Mouse (Mus musculus) testis, postnatal 10 days (tissue): ENCODE data around the gene Sh2d4b.

ENCODE experiments used
- DNase-seq: peaks from one replicate; pipeline ENCODE4 v3.0.0; 2021; ENCODE audit warnings: low spot score

Gene Sh2d4b

DNA sequence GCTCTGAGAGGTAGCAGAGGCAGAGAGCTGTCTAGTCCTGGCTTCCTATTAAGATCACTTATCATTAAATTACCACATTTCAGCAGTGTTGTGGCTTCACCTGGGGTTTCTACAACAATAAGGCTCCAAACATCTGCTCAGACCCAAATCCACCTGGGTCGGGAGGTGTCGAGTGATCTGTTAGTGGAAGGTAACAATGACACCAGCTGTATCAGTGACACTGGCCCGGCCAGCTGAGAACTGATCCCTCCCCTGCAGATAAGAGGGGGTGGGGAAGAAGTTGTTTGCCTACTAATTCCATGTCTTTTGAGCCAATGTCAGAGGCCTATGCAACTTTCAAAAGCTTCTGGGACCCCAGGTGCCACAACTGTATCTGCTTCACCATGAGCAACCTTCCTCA is at the start of gene Sh2d4b:
Gene Sh2d4b (minus strand): TSS at position 71 of the 400 bp plus-strand sequence.
- no peak for DNase-seq

DNA sequence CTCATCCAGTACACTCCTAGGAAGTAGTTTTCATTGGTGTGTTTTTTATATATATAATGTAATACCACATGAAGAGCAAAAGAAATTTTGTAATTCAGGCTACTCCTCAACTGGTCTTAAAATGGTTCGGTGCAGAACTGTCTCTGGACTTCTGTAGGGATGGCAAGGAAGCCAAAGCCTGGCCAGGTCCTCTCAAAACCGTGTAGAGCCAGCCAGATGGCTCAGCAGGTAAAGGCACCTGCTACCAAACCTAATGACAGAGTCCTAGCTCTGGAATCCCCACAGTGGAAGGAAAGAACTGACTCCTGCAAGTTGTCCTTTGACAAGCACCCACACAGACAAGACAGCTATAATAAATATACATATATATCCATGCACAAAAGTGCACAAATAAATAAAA is 49.4 kb upstream of the Sh2d4b start:
- no peak for DNase-seq

DNA sequence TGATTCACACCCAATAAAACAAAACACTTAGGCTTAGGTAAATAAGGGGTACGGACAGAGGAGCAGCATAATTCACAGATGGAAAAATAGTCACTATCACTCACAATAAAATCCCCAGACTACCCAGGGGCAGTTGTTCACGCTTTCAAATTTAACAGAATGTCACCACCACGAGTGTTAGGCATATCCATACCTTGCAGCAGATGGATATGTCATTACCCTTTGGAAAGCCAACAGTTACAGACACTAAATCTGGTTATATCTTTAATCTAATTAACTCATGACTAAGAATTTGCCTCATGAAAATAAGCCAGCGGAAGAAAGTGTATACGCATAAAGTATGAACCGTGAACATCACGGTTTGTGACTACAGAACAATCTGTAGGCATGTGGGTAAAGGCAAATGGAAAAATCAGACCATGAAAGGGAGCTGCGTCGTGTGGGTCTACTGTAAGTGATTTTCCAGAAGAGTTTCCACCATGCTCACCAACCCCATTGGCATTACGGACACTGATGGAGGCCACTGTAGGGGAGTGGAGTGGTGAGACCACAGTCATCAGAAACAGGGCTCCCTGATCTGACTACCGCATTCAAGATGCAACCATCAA is 45.4 kb upstream of the Sh2d4b start:
- DNase-seq: no peak

DNA sequence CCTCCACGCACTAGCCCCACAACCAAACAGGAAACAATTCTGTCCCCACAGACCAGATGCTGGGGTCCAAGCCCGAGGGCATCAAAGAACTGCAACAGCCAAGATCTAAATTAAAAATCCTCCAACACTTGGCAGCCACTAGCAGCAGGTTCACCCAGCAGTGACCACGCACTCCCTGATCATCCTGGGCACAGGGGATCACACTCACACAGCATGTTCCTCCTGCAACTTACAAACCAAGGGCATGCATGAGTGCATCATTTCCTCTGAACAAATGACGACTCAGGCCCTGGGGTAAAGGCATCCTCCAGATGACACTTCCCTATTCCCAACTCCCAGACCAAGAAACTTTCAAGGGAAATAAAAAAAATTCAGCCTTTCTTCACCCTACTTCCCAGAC is 44.0 kb upstream of the Sh2d4b start:
- no peak for DNase-seq

DNA sequence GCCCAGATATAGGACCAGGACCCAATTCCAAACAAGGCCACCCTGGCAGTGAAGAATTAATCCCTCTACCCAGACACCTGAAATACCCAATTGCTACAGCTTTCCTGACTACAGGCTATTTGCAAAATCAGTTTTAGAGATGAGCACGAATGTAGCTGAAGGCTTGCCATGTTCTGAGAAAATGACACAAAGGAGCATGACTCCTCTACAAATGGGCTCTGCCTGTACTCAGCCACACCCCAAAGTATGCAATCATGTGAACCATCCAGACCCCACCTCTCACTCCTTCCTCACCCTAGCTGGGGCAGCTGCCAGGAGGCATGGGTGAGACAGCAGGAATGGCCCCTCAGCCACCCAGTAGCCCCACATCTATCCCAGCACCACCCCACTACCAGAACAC is 42.4 kb upstream of the Sh2d4b start:
- no peak for DNase-seq

DNA sequence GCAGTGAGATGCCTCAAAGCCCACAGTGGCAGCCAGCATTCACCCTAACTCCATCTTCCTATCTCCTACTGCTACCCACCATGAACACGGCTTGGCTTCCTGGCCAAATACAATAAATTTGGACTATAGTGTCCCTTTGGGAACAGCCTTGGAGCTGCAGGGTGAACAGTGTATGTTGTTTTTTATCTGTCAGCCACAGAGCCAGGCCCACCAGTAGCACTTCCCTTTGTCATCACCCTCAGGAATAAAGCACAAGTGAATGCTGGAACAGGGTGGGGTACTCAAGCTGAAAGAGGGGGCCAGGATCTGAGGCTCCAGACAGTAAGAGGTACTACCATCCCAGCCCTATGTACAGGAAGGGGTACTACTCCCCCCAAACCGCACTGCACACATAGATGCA is 42.0 kb upstream of the Sh2d4b start:
- DNase-seq: no peak

DNA sequence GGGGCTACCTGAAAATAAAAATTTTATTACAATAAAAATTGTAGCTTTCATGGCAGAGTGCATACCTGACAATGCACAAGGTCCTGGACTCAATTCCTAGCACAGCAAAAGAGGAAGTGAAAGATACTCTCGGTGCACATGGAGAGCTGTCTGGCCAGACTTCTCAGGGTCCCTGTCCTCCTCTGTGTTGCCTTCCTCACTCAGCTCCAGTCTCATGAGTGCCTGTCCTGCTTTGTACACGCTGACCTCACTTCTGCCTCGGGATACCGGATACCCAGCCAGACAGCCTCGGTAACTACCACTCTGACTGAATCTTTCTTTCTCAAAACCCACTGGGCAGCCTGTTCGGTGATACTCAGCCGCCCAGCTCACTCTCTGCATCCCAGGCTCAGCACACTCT is 40.3 kb upstream of the Sh2d4b start:
- no peak for DNase-seq

GRCm38 (mm10) chr14:40932225-40932624 is 39.2 kb upstream of the Sh2d4b start:
- no peak for DNase-seq

- DNase-seq: no peak
Observed at GRCm38 (mm10) chr14:40931115-40931829, 38.2 kb upstream of the Sh2d4b start.

- DNase-seq: no peak
Observed at GRCm38 (mm10) chr14:40929943-40930342, 36.9 kb upstream of the Sh2d4b start.

- no peak for DNase-seq
Observed at GRCm38 (mm10) chr14:40928897-40929296, 35.8 kb upstream of the Sh2d4b start.

- DNase-seq: no peak
Observed at GRCm38 (mm10) chr14:40927041-40927440, 34.0 kb upstream of the Sh2d4b start.

- DNase-seq: no peak
Observed at GRCm38 (mm10) chr14:40924378-40925113, 31.5 kb upstream of the Sh2d4b start.

DNA sequence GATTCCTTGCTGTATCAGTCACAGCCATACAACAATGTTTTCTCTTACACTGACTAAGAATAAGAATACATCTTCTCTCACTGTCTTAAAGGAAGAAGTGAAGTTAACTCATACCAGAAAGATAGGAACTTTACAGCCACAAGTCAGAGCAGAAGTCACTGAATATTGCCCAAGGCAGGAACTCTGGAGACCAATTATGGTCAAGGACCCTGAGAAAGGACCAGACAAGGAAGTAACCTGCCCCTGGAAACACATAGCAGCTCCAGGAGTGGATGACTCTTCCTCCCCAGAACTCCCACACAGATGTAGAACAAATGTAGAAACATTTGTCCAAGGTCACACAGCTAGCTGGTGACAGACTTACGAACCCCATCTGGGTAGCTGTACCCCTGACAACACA is 28.2 kb upstream of the Sh2d4b start:
- DNase-seq: no peak

- no peak for DNase-seq
Observed at GRCm38 (mm10) chr14:40919521-40919920, 26.5 kb upstream of the Sh2d4b start.

DNA sequence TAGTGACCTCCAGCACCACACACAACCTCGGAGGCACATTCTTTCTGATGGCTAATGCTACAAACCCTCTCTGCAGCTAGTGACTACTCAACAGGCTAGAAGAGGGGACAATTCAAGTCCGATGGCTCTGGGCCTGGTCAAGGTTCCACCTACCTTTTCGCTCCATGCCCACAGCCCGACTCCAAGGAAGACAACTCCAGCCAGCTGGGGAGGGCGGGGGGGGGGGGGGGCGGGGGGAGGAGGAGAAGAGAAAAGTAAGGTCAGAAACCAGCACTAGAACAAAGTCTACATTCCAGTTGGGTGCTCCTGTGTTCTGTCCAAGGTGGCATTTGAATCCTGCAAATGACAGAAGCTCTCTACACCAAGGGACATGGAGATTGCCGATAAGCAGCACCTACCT is 25.4 kb upstream of the Sh2d4b start:
- no peak for DNase-seq

DNA sequence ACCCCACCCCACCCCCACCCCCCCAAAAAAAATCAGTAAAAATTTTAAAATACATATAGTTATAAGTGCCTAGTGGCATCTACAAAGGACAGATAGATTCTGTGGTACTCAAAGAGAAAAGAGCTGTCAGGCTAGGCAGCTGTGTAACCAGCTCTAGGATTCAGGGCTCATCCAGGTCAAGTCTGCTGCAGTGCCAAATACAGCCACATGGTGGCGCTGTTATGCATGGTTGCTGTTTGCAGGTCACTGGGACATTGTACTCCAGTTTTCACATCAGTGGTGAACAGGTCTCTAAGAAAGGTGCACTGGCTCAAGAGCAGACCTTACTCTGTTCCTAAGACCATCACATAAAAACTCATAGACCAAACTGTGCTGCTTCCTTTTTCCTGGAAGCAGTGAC is 24.6 kb upstream of the Sh2d4b start:
- peak; percentile 96 for DNase-seq

DNA sequence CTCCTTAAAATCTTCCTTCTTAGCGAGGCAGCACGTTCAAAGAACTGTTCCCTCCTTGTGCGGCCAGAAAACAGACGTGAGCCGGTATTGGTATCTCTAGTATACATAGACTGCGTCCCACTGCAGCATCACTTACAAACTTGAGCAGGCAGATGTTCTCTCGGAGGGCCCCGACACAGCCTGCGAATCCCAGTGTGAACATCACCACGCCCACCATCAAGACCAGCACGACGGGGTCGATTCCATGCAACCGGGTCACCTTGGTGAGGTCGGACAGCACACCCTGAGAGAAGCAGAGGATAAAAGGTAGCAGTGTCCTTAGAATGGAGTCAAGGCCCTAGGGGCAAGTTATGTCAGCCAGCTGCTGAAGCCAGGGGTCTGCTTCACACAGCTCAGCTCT is 23.6 kb upstream of the Sh2d4b start:
- no peak for DNase-seq

- no peak for DNase-seq
Observed at GRCm38 (mm10) chr14:40915838-40916237, 22.8 kb upstream of the Sh2d4b start.

DNA sequence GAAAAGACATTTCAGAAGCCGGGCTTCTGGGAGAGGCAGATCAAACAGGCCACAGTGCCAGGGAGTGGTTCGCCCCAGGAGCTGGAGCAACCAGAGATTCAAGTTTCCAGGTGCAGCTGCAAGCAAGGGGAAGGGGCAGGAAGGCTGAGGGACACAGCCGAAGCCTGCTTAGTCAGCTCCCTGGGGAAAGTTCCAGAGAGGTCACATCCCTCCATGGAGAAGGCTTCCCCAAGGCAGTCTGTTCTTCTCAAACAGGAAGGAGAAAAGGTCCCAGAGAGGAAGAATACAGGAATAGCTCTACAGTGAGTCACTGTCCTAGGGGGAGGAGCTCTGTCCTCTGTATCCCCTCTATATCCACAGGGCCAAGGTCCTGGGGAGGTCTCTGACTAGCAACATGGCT is 21.6 kb upstream of the Sh2d4b start:
- DNase-seq: no peak

- DNase-seq: no peak
Observed at GRCm38 (mm10) chr14:40913709-40914108, 20.6 kb upstream of the Sh2d4b start.

DNA sequence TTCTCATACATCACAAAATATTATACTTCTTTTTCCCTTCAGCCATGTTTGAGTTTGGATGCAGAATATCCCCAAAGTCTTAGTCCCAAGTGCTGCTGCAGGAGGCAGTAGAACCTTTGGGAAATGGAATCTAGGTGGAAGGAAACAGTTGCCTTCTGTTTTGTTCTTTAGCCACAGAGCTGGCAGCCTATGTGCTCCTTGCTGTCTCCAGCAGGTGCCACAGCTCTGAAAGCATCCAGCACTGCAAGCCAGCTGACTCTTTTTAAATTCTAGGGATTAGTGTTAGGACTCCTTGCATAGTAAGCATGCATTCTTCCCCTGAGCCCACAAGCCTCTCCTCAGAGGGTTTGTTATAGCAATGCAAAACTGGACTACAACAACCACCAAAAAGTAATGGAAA is 18.5 kb upstream of the Sh2d4b start:
- no peak for DNase-seq

DNA sequence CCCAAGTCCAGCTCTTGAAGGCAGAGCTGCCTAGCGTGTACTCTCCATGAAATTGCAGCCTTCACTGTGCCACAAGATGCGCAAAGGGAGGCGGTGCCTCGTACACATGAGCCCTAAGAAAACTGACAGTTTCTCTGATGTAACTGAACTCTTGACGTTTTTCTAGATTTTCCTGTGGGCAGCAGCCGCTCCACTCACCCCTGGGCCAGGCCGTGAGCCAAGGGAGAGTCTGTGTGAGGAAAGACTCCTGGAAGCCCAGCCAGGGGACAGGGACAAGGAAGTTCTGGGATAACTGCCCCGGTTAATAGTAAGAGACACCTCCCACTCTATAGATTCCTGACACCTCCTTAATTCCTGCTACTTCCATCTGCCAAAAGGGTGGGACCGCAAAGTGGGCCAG is 15.7 kb upstream of the Sh2d4b start:
- DNase-seq: no peak
